Mouse (Mus musculus) spleen, postnatal 10 days (tissue): ENCODE measurements around the gene Pou2f3.

Experiments used
- DNase-seq, 2 experiments: peaks; one replicate each; pipeline ENCODE4 v3.0.0; 2021 to 2022; ENCODE audit warnings: low spot score in 2 of 2

Gene Pou2f3

GRCm38 (mm10) chr9:43109125-43109524, 101.0 kb downstream of the Pou2f3 start:
- no peak for DNase-seq

GRCm38 (mm10) chr9:43108721-43109120, 101.4 kb downstream of the Pou2f3 start:
- DNase-seq, result no peak

DNA sequence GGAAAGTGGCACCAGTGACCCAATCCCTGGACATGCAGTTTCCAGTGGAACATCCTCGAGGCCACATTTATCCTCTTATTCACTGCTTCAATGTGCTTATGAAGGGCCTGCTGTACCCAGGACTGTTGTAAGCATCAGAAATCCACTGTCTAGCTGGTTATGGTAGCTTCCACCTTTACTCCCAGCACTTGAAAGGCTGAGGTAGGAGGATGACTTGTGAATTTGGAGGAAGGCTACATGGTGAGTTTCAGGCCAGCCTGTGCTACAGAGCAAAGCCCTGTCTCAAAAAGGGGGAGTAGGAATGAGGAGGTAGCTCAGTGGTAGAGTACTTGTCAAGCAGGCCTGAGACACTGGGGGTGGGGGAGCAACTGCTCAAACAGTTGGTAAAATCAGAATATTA, 102.1 kb downstream of the Pou2f3 start:
- no peak for DNase-seq

DNA sequence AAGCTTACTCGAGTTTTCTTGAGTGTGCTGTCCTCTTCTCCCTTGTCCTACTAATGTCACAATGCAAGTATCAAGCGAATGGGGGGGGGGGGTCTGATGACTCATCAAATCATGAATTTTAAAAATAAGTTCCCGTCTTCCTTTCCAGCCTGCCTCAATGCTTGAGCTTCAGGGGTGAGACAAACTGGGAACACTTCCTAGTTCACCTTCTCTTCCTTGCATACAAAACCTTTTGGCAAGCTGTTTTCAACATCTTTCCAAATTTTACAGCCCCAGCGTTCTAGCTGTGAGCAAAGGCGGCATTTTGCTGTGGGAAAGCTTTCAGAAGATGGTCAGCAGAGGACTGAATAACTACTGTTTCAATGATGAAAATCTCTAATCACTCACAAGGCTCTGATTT, 102.6 kb downstream of the Pou2f3 start:
- DNase-seq, result no peak

- peak in 1 of 2 experiments; percentile 34 for DNase-seq
Measured at GRCm38 (mm10) chr9:43107187-43107517, 103.0 kb downstream of the Pou2f3 start, which contains the start of gene Arhgef12. Gene Arhgef12, minus strand, starts transcription at chr9:43107239.

GRCm38 (mm10) chr9:43106426-43107186, 103.6 kb downstream of the Pou2f3 start:
- peak; percentile 57 to 58 for DNase-seq

DNA sequence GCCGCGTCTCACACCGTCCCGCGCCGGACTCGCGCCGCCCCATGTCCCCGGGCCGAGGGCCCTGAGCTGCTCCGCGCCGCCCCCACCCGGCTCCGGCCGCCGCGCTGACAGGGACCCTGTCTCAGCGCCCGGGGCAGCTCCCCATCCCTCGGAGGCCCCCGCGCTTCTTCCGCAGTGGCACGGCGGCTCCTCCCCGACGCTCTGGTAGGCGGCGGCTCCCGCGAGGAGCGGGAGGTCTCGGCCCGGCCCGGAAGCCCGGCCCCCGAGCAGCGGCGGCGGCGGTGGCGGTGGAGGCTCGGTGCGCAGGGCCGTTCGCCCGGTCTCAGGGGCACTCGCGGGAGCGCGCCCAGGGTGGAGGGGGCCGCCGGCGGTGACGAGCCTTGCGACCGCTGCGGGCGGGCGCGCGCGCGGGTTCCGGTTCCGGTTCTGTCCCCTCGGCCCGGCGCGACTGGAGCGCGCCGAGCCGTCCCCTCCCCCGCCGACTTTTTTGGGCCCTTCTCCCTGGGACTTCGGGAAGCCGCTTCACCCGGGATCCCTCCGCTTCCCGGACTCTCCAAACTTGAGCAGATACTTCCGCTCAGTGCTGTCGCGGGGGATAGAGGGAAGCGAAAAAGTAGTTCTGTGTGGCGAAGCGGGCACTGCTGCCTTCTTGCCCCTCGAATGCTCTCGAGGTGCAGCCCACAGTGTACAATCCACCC, 104.4 kb downstream of the Pou2f3 start:
- peak; percentile 76 to 82 for DNase-seq

- peak; percentile 61 to 72 for DNase-seq
Measured at GRCm38 (mm10) chr9:43104873-43105663, 105.1 kb downstream of the Pou2f3 start.

- no peak for DNase-seq
Measured at GRCm38 (mm10) chr9:43104526-43104872, 105.7 kb downstream of the Pou2f3 start.

- no peak for DNase-seq
Measured at GRCm38 (mm10) chr9:43103675-43104299, 106.4 kb downstream of the Pou2f3 start.

- DNase-seq, result peak; percentile 48 to 49
Measured at GRCm38 (mm10) chr9:43102931-43103330, 107.2 kb downstream of the Pou2f3 start.

DNA sequence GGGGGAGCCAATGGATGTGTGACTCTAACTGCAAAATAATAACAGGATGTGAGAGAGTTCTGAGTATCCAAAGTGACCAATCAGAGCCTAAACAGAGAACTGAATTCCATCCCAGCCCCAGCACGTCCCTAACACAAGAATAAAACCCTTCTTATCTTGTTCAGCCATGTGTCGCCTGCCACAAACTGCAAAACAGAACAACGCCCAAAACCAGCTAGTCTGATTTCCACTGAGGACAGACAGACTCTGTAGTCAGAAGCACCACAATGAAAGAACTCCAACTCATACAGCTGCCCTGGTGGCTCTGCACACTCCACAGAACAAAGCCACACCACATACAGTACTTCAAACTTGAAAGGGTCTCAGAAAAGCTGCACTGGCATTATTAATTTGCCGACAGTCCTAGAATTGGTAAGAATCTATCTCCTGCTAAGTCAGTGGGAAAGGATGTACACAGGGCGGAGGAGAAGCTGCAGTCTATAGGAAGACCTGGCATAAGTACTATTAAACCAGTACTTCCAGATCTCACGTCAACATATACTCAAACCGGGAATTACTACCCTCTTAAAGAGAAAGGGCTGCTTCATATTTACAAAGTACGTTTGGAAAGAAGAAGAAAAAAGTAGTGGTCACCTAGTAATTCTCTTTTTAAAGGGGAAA, 108.1 kb downstream of the Pou2f3 start:
- peak; percentile 65 to 70 for DNase-seq

DNA sequence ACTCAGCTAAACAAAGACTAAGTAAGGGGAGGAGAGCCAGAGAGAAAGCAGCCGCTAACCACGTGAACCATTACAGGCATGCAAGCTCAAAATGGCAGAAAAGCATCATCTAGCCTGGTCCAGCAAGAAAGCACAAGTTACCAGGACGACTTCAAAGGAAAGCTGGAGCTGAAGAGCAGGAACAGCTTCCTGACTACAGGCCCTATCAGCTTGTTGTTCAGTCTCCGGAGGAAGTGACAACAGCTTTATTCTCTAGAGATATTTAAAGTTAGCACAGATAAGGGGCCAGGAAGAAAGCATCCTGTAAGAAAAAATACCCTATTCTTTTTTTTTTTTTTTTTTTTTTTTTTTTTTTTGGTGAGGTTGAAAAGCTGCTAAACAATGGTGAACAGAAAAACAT, 111.2 kb downstream of the Pou2f3 start:
- DNase-seq, result no peak

DNA sequence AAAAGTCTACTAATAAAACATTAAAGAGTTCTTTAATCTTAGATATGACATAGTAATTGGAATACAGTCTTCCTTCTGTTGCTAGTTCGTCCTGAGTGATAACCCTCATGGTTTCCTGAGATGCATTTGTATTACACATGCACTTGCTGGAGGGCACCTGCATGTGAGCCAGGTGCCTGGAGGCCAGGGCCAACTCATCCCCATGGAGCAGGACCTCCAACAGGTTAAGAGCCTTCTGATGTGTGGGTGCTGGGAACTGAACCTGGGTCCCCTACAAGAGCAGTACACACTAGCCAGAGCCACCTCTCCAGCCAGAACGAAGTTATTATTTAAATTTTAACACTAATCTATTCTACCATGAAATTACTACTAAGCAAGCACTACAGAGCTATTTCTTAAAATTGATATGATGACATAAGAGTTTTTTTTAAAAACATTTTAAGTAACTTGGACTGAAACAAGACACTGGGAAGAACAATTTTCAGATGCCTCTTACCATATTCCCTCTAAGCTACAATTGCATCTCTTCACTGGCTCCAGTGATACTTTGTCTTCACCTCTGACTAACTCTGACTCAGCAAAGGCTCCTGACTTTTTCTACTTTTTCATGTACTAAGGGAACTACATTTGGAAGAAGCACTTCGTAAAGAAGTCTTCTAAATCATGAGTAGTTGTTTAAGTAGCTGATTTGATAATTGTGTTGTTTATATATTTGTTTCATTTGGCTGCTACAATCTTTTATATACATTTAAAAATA, 112.2 kb downstream of the Pou2f3 start:
- DNase-seq, result no peak

DNA sequence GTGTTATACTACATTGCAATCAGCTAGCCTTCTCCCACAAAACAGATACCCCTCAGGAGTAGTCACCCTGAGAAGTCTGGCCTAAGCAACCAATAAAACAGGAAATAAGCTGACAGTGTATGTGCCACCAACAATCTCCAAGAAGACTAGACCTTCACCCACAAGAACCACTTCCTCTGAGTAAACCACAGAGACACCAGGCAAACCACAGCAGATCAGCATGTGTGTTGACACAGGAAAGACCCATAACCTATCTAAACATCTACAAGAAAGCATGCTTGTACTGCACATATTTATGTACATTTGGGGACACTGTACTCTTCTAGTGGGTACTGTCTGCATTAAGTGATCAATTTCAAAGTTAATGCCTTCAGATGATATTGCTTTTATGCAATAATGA, 113.8 kb downstream of the Pou2f3 start:
- DNase-seq, result no peak

DNA sequence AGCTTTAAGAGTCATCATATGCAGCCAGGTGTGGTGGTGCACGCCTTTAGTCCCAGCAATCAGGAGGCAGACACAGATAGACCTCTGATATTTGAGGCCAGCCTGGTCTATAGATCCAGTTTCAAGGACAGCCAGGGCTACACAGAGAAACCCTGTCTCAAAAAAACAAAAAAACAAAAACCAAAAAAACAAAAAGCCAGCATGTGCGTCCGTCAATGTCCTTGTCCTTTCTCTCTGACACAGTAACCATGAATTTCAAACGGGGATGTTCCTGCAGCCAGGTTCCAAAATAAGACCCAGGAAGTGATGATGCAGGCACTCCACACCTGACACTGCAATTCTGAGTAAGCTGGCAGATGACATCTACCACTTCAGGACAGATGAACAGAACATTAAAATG, 115.3 kb downstream of the Pou2f3 start:
- no peak for DNase-seq

- DNase-seq, result no peak
Measured at GRCm38 (mm10) chr9:43093803-43094202, 116.4 kb downstream of the Pou2f3 start.

DNA sequence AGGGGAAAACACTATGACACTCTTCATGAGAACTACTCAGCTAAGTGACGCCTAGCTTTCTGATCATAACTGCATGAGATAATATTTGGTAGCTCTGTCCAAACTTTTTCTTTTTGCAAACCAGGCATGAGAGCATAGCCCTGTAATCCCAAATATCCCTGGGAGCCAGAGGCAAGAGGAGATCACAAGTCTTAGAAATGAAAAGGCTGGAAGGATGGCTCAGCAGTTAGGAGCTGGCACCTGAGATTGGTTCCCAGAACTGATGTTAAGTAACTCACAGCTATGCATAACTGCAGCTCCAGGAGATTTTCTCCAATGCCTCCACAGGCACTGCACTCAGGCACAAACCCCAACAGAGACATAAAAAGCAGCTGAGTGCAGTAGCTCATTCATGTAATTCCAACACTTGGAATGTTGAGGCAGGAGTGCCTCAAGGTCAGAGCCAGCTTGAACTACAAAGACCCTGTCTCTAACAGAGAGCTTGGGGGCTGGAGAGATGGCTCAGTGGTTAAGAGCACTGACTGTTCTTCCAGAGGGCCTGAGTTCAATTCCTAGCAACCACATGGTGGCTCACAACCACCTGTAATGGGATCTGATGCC, 124.4 kb downstream of the Pou2f3 start:
- no peak for DNase-seq

DNA sequence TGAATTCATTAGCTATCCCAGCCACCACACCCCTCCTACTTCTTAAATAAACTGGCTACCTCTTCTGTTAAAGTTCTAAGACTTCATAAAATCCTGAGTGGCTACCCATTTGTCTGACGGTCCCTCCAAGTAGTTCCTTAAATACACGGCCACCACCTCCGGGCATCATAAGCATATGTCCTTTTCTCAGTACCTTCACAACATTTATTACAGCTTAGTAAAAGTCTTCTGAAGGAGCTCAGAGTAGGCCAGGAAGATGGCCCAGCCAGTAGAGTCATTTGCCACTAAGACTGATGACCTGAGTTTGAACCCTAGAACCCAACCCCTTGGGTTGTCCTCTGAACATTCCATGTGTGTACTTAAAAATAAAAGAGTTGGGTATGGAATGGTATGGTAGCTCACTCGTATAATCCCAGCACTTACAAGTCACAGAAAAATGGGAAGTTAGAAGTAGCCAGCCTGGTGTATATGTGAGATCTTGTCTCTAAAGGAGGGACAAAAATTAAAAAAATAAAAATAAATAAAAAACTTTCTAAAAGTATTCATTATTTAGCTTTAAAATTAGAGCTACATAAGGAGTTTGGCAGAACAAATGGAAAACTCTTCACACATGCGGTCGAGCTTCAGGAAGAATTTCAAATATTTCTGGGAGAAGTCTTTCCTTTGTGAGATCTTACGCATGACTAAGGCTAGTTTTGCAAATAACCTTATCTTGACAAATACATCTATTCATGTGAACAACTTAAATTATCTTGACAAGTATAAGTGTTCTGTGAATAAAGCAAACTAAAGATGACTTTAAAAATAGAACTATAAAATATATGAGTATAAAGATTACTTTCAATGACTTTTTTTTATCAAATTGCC, 125.4 kb downstream of the Pou2f3 start:
- no peak for DNase-seq
